Mouse (Mus musculus): ENCODE results near the gene Sar1b.

The Sar1b gene

DNA sequence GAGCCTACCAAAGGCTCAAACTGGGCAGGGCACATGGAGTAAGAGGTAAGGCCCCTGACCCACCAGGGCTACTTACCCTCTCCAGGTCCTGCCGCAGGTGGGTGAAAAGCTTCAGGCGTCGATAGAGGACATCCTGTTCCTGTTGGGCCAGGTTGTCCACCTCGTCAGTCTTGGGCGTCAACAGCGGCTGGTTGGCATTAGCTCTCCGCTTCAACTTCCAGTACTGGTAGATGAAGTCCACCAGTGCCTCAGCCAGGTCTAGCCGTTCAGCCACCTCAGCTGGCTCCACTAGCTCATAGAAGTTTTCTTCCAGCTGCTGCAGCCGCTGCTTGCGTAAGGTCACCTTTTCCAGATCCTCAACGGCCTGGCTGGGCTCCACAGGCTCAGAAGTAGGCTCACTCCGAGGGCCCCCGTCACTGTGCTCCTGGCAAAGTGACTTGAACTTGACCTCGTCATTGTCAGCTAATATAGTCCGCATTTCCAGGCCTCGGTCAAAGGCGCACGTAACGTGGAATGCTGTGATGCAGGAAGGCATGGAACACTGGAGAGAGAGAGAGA, 61.5 kb downstream of the Sar1b start:
- no peak for DNase-seq (ENCODE audit: low spot score in 2 of 2)

DNA sequence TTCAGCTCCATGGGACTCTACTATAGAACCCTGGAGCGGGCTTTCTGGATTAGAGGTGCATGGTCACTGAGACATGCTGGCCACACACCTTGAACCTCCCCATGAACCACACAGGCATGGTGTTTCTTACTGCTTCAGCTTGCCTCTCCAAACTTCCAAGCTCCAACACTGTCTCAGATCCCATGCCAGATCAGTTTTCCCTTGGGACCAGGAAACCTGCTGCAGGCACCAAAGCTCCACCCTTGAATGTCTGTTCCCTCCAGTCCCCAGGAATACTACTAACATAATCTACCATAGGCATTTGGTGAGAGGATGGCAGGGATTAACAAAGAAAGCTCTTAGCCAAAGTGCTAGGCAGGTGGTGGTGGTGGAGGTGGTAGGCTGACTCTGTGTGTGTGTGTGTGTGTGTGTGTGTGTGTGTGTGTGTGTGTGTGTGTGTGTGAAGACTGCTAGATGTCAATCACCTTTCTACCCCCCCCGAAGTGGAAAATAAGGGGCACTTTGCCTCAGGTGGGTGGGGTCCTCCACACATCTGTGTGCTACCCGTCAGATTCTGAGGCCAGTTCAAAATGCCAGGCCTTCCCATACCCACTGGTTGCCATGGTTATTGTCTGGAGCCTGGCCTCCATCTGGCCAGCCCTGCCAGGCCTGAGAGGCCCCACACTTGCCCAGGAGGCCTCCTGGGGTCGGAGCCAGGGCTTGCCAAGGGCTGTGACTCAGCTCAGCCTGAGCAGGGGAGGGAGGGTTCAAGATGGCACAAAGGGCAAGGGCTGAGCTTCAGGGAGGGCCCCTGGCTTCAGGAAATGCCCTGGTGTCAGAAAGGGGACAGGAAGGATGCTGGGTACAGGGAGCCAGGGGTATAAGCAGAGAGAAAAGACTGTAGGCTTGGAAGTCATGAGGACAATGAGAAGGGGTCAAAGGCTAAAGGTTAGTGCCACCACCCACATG, 68.7 kb downstream of the Sar1b start:
- peak in 1 of 2 experiments; percentile 24 for DNase-seq (ENCODE audit: low spot score in 2 of 2)

GRCm38 (mm10) chr11:51832992-51833391, 69.5 kb downstream of the Sar1b start:
- no peak for DNase-seq (ENCODE audit: low spot score in 2 of 2)

DNA sequence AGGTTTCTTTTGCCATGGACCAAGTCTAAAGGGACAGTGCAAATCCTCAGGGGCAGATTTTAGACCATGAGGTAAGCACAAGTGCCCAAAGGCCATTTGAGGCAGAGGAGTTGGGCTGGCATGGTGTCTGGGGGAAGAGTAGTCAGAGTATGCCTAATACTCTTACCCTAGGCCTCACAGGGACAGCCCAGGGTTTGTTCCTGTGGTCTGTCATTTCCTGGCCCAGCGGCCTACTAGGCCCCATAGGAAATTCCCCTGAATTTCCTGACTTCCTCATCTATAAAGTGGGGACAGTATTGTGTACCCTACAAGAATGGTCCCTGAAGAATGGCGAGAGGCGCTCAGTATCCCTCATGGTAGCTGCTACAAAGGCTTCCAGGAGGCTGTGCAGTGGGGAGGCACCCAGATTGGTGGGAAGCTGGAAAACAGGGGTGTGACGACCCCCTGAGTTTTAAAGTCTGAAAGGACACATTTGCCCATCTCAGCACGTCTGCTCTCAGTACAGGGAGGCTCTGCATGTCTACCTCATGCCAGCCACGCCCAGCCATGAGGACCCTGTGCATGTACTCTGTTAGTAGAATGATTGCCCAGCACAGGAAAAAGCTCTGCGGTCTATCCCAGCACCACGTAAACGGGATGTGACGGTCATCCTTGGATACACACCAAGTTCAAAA, 70.0 kb downstream of the Sar1b start:
- DNase-seq (ENCODE audit: low spot score in 2 of 2) = no peak

GRCm38 (mm10) chr11:51834067-51834411, 70.6 kb downstream of the Sar1b start:
- DNase-seq (ENCODE audit: low spot score in 2 of 2) = no peak

GRCm38 (mm10) chr11:51835598-51835997, 72.1 kb downstream of the Sar1b start:
- no peak for DNase-seq (ENCODE audit: low spot score in 2 of 2)

DNA sequence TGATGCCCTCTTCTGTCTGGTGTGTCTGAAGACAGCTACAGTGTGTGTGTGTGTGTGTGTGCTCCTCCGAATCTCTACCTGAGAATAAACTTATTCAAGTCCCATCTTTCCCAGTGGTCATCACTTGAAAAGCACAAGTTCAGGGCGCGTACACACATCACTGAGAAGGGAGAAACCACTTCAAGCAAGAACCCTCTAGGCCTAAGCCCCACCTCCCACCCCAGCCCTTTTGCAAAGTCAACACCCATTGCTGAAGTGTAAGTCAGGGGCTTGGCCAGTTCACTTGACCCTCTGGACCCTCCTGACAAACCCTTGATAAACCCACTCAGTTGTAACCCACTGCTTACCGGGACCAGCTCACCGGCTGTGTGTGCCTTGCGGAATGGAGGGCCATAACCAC, 73.0 kb downstream of the Sar1b start:
- DNase-seq (ENCODE audit: low spot score in 2 of 2) = no peak

GRCm38 (mm10) chr11:51837164-51838153, 74.0 kb downstream of the Sar1b start:
- DNase-seq (ENCODE audit: low spot score in 2 of 2) = no peak

- no peak for DNase-seq (ENCODE audit: low spot score in 2 of 2)
These were observed 75.6 kb downstream of the Sar1b start for GRCm38 (mm10) chr11:51839106-51839505.

GRCm38 (mm10) chr11:51839973-51840372, 76.5 kb downstream of the Sar1b start:
- DNase-seq (ENCODE audit: low spot score in 2 of 2) = no peak

GRCm38 (mm10) chr11:51840657-51841056, 77.2 kb downstream of the Sar1b start:
- no peak for DNase-seq (ENCODE audit: low spot score in 2 of 2)

DNA sequence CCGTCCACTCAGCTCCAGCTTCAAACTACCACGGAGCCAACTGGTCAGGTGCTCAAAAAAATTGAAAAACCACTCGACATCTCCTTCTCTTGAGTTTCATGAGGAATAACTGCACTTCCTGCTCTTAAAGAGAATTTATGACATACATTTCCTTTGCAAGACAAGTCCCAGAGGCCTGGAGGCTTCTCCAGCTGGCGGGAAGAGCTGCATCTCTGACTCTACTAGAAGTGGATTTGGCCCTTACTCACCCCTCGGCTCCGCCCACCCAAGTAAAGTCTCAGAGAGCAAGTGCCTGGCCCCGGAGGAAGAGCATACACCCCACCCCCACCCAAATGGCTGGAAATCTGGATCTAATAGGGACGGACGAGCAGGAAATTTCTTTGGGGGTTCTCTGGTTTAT, 77.7 kb downstream of the Sar1b start:
- no peak for DNase-seq (ENCODE audit: low spot score in 2 of 2)
